8 mouse cellular contexts compared by ENCODE assay signal in the genomic region with DNA sequence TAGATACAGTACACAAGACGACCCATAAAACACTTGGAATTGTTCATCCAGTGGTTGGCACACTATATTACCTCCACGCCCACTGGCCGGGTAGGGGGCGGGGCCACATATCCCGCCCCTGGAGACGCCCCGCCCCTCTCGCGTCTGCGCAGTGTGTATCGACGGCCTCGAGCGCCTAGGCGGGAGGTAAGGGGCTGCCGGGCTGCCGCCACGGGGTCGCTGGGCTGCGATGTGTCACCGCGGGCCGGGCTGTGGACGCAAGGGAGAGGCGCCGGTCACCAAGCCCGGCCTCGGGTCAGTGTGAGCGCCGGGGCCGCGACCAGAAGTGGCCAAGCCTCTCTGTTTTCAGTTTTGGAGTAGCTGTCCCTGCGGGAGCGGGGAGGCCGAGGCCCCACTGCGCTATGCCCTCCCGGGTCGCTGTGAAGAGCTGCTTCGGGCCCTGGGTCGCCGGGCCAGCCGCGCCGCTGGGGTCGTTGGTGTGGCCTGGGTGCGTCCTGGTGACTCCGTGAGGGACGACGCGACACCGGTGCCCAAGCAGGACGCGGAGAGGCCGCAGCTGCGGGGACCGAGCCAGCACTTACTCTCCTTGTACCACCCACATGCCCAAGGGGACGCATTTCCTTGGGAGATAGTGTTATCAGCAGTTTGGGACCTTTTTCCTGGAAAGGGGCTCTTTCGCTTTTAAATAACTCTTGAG. TPM values are rescaled to one million over a fixed set of nuclear protein-coding genes. Genes with fewer than 3 reads are reported as not detected.
A peak's percentile ranks its signal among the peaks of the same experiment; 100 is the strongest.
DNase-seq lines count a peak whose midpoint lies in the region; ATAC-seq and TF ChIP-seq lines count a peak whose summit lies in the region.

A gene (plus strand): TSS at position 143 of the 697 bp plus-strand sequence.

- H3ac ChIP-seq in C2C12 (ENCODE audit: control insufficient read depth, insufficient read length, low read depth), result peak within 1 kb of the TSS; percentile 97

- peak within 1 kb of the TSS; percentile 85 for H3K9ac ChIP-seq in kidney, embryonic 15.5 days
- H3K9ac ChIP-seq in limb, embryonic 15.5 days, result peak within 1 kb of the TSS; percentile 75
- H3K9ac ChIP-seq in midbrain, postnatal 0 days (replicated peaks; ENCODE audit: low read length, poor library complexity, severe bottlenecking), result peak within 1 kb of the TSS; percentile 88

- H3K79me3 ChIP-seq in C2C12 (ENCODE audit: low read depth), result peaks cover 2% of the 10 kb centered on the region

- peak within 1 kb of the TSS; percentile 86 for H3K4me2 ChIP-seq in kidney, embryonic 15.5 days
- H3K4me2 ChIP-seq in limb, embryonic 15.5 days, result peak within 1 kb of the TSS; percentile 73
- peak within 1 kb of the TSS; percentile 89 for H3K4me2 ChIP-seq in midbrain, postnatal 0 days (ENCODE audit: low read depth, low read length, poor library complexity, severe bottlenecking)

- H3K9me3 ChIP-seq in heart, embryonic 10.5 days, result no peaks in the 10 kb centered on the region
- no peaks in the 10 kb centered on the region for H3K9me3 ChIP-seq in kidney, embryonic 15.5 days (replicated peaks)
- H3K9me3 ChIP-seq in limb, embryonic 15.5 days, result no peaks in the 10 kb centered on the region
- H3K9me3 ChIP-seq in midbrain, postnatal 0 days (ENCODE audit: low read length), result no peaks in the 10 kb centered on the region

- TF ChIP-seq CTCF in C2C12 (IDR thresholded peaks at IDR 0.05; ENCODE audit: control insufficient read depth, insufficient read depth, insufficient read length), result no peak
- TF ChIP-seq CTCF in embryonic fibroblast, embryonic 13.5 days (IDR thresholded peaks at IDR 0.05; ENCODE audit: borderline replicate concordance, insufficient read depth, low read length), result no peak
- 0 out of 2 replicates have a peak, but pooled peaks have one; percentile 3 for TF ChIP-seq CTCF in midbrain, postnatal 0 days (IDR thresholded peaks at IDR 0.05)

- no peaks in the 10 kb centered on the region for H3K4me1 ChIP-seq in embryonic fibroblast, embryonic 13.5 days (ENCODE audit: control insufficient read depth, insufficient read depth, low read length)
- peaks cover 8% of the 10 kb centered on the region; the same call in 1 of the 2 replicates for H3K4me1 ChIP-seq in heart, embryonic 10.5 days
- peaks cover 3% of the 10 kb centered on the region; the same call in 1 of the 2 replicates for H3K4me1 ChIP-seq in kidney, embryonic 15.5 days
- 0 out of 2 replicates have a peak, but pooled peaks cover 2% of the 10 kb centered on the region for H3K4me1 ChIP-seq in limb, embryonic 15.5 days
- no peaks in the 10 kb centered on the region; the same call in 1 of the 2 replicates for H3K4me1 ChIP-seq in midbrain, postnatal 0 days (ENCODE audit: insufficient read depth, low read length)

- no peaks in the 10 kb centered on the region for H3K36me3 ChIP-seq in C2C12 (ENCODE audit: control insufficient read depth, insufficient read depth)
- no peaks in the 10 kb centered on the region for H3K36me3 ChIP-seq in heart, embryonic 10.5 days
- H3K36me3 ChIP-seq in kidney, embryonic 15.5 days, result no peaks in the 10 kb centered on the region
- no peaks in the 10 kb centered on the region for H3K36me3 ChIP-seq in limb, embryonic 15.5 days
- H3K36me3 ChIP-seq in midbrain, postnatal 0 days (ENCODE audit: insufficient read depth, low read length), result no peaks in the 10 kb centered on the region

- no peaks in the 10 kb centered on the region for H3K27me3 ChIP-seq in C2C12 (ENCODE audit: control insufficient read depth, insufficient read depth, insufficient read length)
- H3K27me3 ChIP-seq in heart, embryonic 10.5 days (ENCODE audit: insufficient read depth, poor library complexity, severe bottlenecking), result no peaks in the 10 kb centered on the region
- peaks cover 7% of the 10 kb centered on the region; the same call in 1 of the 2 replicates for H3K27me3 ChIP-seq in kidney, embryonic 15.5 days
- H3K27me3 ChIP-seq in limb, embryonic 15.5 days, result no peaks in the 10 kb centered on the region
- H3K27me3 ChIP-seq in midbrain, postnatal 0 days (ENCODE audit: insufficient read depth, low read length), result no peaks in the 10 kb centered on the region; the same call in 1 of the 2 replicates

- DNase-seq in brain, adult 2 months (ENCODE audit: low read depth, low spot score), result peak; percentile 86
- peak; percentile 94 for DNase-seq in heart, embryonic 10.5 days (ENCODE audit: low spot score)
- peak; percentile 88 for DNase-seq in midbrain, postnatal 0 days (ENCODE audit: low spot score)
- DNase-seq in spleen, postnatal 10 days (ENCODE audit: low spot score in 2 of 2), result peak; percentile 92 to 94

- peak within 1 kb of the TSS; percentile 50 for H3K4me3 ChIP-seq in C2C12 (ENCODE audit: insufficient read depth, poor library complexity, severe bottlenecking)
- H3K4me3 ChIP-seq in embryonic fibroblast, embryonic 13.5 days (ENCODE audit: insufficient read depth, low read length), result peak within 1 kb of the TSS; percentile 76
- peak within 1 kb of the TSS; percentile 86 for H3K4me3 ChIP-seq in heart, embryonic 10.5 days
- H3K4me3 ChIP-seq in kidney, embryonic 15.5 days (replicated peaks), result peak within 1 kb of the TSS; percentile 85
- H3K4me3 ChIP-seq in limb, embryonic 15.5 days, result peak within 1 kb of the TSS; percentile 60
- H3K4me3 ChIP-seq in midbrain, postnatal 0 days (ENCODE audit: low read depth, low read length), result peak within 1 kb of the TSS; percentile 86

- WGBS in heart, embryonic 10.5 days, result under 1% methylated on average over 58 of the region's 58 CpGs
- WGBS in kidney, embryonic 15.5 days, result under 1% methylated on average over 58 of the region's 58 CpGs
- WGBS in limb, embryonic 15.5 days, result 2% methylated on average over 51 of the region's 58 CpGs
- 1% methylated on average over 57 of the region's 58 CpGs for WGBS in midbrain, postnatal 0 days

- H3K79me2 ChIP-seq in C2C12 (ENCODE audit: control insufficient read depth, insufficient read depth), result no peaks in the 10 kb centered on the region

- no peak within 1 kb of the TSS for H3K27ac ChIP-seq in embryonic fibroblast, embryonic 13.5 days (ENCODE audit: insufficient read depth, low read length)
- H3K27ac ChIP-seq in heart, embryonic 10.5 days, result peak within 1 kb of the TSS; percentile 95
- no peak within 1 kb of the TSS for H3K27ac ChIP-seq in kidney, embryonic 15.5 days
- peak within 1 kb of the TSS; percentile 7; the same call in 1 of the 2 replicates for H3K27ac ChIP-seq in limb, embryonic 15.5 days
- H3K27ac ChIP-seq in midbrain, postnatal 0 days (ENCODE audit: low read depth, low read length), result peak within 1 kb of the TSS; percentile 48; the same call in 1 of the 2 replicates

- ATAC-seq in kidney, embryonic 15.5 days (replicated peaks; ENCODE audit: low FRiP score), result peak; percentile 100
- peak; percentile 96 for ATAC-seq in limb, embryonic 15.5 days (ENCODE audit: insufficient number of reproducible peaks, low FRiP score, low TSS enrichment, low read depth)
- ATAC-seq in midbrain, postnatal 0 days (ENCODE audit: low FRiP score), result peak; percentile 99

- peak; percentile 87 for TF ChIP-seq POLR2A in embryonic fibroblast, embryonic 13.5 days (IDR thresholded peaks at IDR 0.05; ENCODE audit: low read depth, low read length)

TF ChIP-seq in C2C12, 6 proteins besides CTCF, POLR2A, EP300 and RAD21:
- TF ChIP-seq MAX (IDR thresholded peaks at IDR 0.05) (no peak), USF1 (IDR thresholded peaks at IDR 0.05; ENCODE audit: low read depth) (no peak), CEBPB (IDR thresholded peaks at IDR 0.05; ENCODE audit: low read depth) (no peak), FOSL1 (IDR thresholded peaks at IDR 0.05; ENCODE audit: insufficient read depth, low read length, poor library complexity, severe bottlenecking) (no peak), MYOD1 (IDR thresholded peaks at IDR 0.05; ENCODE audit: control insufficient read depth, insufficient read length, low read depth) (no peak), MYOG (IDR thresholded peaks at IDR 0.05; ENCODE audit: control insufficient read depth, extremely low read depth, insufficient read length) (no peak)
TF ChIP-seq in C2C12: peak in this region for 0.

RNA-seq across cellular contexts. Expression of the gene that starts here (rescaled TPM):
- polyA plus RNA-seq in C2C12 (2012; fragmentation: generic; extraction: Trizol), result 6.4 TPM
- 22.1 and 22.5 TPM in 2 replicates for polyA plus RNA-seq in embryonic fibroblast, embryonic 13.5 days (2011; ENCODE audit: insufficient read length, low read depth, missing spikeins)
- polyA plus RNA-seq in heart, embryonic 10.5 days (2016; fragmentation: Nextera tagmentation; extraction: Ambion mirVana), result 20.6 and 24.3 TPM in 2 replicates
- 23.6 and 23.8 TPM in 2 replicates for polyA plus RNA-seq in kidney, embryonic 15.5 days (2015; fragmentation: Nextera tagmentation; extraction: Ambion mirVana)
- polyA plus RNA-seq in limb, embryonic 15.5 days (2015; fragmentation: Nextera tagmentation; extraction: Ambion mirVana), result 35.6 and 36.8 TPM in 2 replicates
- total RNA-seq in midbrain, postnatal 0 days (2014; rRNA removed), result 24.6 and 33.9 TPM in 2 replicates
- 26.8 and 27.8 TPM in 2 replicates for polyA plus RNA-seq in midbrain, postnatal 0 days (2015; fragmentation: Nextera tagmentation; extraction: Ambion mirVana)

Comparison
In these comparisons a context has a peak if more than half of its experiments do, and no peak if none do; other contexts are left out.
1. H3K27ac ChIP-seq: peak in heart, embryonic 10.5 days (single experiment), limb, embryonic 15.5 days (single experiment) and midbrain, postnatal 0 days (single experiment); none in embryonic fibroblast, embryonic 13.5 days (single experiment) and kidney, embryonic 15.5 days (single experiment).
2. Peak in every context shown above with its lines, with median percentiles within 50 percentile points of each other: H3K4me3 ChIP-seq, DNase-seq, ATAC-seq, H3K4me2 ChIP-seq and H3K9ac ChIP-seq.